Mouse (Mus musculus) right cerebral cortex, postnatal 36 days (tissue): ENCODE measurements around the gene Syt13.

Source experiments
- DNase-seq, 2 experiments: peaks; one replicate each; pipeline ENCODE4 v3.0.0; 2022; ENCODE audit warnings: low spot score in 2 of 2, mixed read lengths in 1 of 2

Gene Syt13

GRCm38 (mm10) chr2:92964345-92964744 lies 49.4 kb downstream of the Syt13 start:
- DNase-seq: no peak

- DNase-seq: no peak
Measured at GRCm38 (mm10) chr2:92966257-92966656, 51.4 kb downstream of the Syt13 start.

- DNase-seq: no peak
Measured at GRCm38 (mm10) chr2:92967032-92967838, 52.3 kb downstream of the Syt13 start.

- no peak for DNase-seq
Measured at GRCm38 (mm10) chr2:92967839-92968166, 52.9 kb downstream of the Syt13 start.

- no peak for DNase-seq
Measured at GRCm38 (mm10) chr2:92971069-92971468, 56.2 kb downstream of the Syt13 start.

- no peak for DNase-seq
Measured at GRCm38 (mm10) chr2:92971536-92971935, 56.6 kb downstream of the Syt13 start.

GRCm38 (mm10) chr2:92972071-92972470 lies 57.2 kb downstream of the Syt13 start:
- no peak for DNase-seq

- DNase-seq: no peak
Measured at GRCm38 (mm10) chr2:92973646-92974045, 58.7 kb downstream of the Syt13 start.

- no peak for DNase-seq
Measured at GRCm38 (mm10) chr2:92975031-92975790, 60.3 kb downstream of the Syt13 start.

GRCm38 (mm10) chr2:92980165-92980564 lies 65.3 kb downstream of the Syt13 start:
- no peak for DNase-seq

- DNase-seq: no peak
Measured at GRCm38 (mm10) chr2:92982591-92983272, 67.8 kb downstream of the Syt13 start.

GRCm38 (mm10) chr2:92983273-92983620 lies 68.3 kb downstream of the Syt13 start:
- no peak for DNase-seq

- no peak for DNase-seq
Measured at GRCm38 (mm10) chr2:92984321-92985108, 69.6 kb downstream of the Syt13 start.

GRCm38 (mm10) chr2:92985171-92985570 lies 70.3 kb downstream of the Syt13 start:
- no peak for DNase-seq

- DNase-seq: no peak
Measured at GRCm38 (mm10) chr2:92985600-92985999, 70.7 kb downstream of the Syt13 start.

GRCm38 (mm10) chr2:92987108-92987618 lies 72.3 kb downstream of the Syt13 start:
- DNase-seq: no peak

GRCm38 (mm10) chr2:92987901-92988631 lies 73.2 kb downstream of the Syt13 start:
- DNase-seq: peak; percentile 44 to 63

- no peak for DNase-seq
Measured at GRCm38 (mm10) chr2:92989593-92989992, 74.7 kb downstream of the Syt13 start.

GRCm38 (mm10) chr2:92991976-92992375 lies 77.1 kb downstream of the Syt13 start:
- DNase-seq: no peak

GRCm38 (mm10) chr2:93005028-93005427 lies 90.1 kb downstream of the Syt13 start:
- DNase-seq: no peak
